Mouse (Mus musculus): ENCODE measurements around the gene Gm10134. TPM values are rescaled to one million over a fixed set of nuclear protein-coding genes. Genes with fewer than 3 reads are reported as not detected.
"Not testable (repeated sequence)": the region's sequence is repeated elsewhere in the genome, so short reads cannot be mapped to it uniquely, and the experiment has no call there.

The Gm10134 gene
- total RNA-seq, 2 experiments from 2014 or later: 1.1 TPM; not detected in 1

DNA sequence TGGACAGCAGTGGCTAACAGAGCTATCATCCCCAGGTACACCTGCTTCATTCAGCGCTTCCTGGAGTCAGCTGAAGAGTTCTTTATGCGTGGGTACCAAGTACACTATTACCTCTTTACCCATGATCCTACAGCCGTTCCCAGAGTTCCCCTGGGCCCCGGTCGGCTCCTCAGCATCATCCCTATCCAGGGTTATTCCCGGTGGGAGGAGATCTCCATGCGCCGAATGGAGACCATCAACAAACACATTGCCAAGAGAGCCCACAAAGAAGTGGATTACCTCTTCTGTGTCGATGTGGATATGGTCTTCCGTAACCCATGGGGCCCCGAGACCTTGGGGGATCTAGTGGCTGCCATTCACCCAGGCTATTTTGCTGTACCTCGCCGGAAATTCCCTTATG is 1.2 kb upstream of the Gm10134 start:
- no peak for DNase-seq (ENCODE audit: low spot score in 2 of 2)

DNA sequence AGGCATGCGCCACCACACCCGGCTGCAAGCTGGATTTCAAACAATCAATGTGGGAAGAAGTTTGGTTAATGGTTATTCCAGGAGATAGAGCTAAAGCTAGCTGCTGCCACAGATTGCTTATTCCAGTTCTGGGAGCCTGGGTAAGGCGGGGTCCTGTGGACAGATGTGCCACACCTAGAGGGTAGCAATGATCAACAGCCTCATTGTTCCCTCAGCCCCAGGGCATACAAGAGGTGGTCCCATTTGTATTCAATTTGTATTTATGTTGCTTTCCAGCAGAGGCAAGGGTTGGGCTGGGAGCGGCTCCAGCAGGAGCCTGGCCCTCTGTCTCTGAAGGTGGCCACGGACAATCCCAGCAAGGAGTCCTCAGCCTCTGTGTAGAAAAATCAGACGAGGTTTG is 396 bp downstream of the Gm10134 start:
- no peak for DNase-seq (ENCODE audit: low spot score in 2 of 2)

DNA sequence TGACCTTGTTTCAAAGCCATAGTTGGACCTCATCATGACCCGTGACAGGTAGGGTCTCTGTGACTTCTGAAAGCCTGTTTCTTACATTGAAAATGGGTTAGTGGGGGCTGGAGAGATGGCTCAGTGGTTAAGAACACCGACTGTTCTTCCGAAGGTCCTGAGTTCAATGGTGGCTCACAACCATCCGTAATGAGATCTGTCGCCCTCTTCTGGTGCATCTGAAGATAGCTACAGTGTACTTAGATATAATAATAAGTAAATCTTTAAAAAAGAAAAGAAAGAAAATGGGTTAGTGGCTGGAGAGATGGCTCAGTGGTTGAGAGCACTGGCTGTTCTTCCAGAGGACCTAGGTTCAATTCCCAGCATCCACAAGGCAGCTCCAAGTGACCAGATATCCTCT is 5.7 kb downstream of the Gm10134 start:
- not testable (repeated sequence) for DNase-seq (ENCODE audit: low spot score in 2 of 2)

DNA sequence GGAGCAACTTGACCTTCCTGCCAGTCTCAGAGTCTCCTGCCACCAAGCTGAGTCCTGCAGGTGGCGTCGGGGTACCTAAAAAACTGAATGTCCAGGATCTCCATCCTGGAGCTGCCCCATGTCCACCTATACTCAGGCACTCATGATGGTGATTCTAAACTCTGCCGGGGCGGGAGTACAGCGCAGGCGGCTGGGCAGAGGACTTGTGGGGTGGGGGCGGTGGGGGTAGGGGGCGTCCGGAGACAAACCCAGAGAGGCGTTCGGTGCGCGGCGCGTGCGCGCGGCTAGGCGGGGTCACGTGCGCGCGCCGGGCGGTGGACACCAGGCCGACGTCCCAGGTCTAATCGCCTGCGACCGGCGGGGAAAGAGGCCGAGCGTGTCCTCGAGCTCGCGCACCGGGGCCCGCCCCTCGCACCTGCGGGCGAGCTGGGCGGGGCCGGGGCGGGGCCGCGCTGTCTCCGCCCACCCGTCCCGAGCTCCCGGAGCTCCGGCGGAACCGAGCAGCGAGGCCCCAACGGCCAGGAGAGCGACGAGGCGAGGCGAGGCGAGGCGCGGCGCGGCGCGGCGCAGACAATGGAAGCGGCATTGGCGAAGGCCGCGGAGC is 7.0 kb downstream of the Gm10134 start, which contains the start of gene Ralgds:
Ralgds (plus strand) TSS at position 328 of the 604 bp plus-strand sequence.
- peak in 1 of 2 experiments; percentile 64 for DNase-seq (ENCODE audit: low spot score in 2 of 2)

DNA sequence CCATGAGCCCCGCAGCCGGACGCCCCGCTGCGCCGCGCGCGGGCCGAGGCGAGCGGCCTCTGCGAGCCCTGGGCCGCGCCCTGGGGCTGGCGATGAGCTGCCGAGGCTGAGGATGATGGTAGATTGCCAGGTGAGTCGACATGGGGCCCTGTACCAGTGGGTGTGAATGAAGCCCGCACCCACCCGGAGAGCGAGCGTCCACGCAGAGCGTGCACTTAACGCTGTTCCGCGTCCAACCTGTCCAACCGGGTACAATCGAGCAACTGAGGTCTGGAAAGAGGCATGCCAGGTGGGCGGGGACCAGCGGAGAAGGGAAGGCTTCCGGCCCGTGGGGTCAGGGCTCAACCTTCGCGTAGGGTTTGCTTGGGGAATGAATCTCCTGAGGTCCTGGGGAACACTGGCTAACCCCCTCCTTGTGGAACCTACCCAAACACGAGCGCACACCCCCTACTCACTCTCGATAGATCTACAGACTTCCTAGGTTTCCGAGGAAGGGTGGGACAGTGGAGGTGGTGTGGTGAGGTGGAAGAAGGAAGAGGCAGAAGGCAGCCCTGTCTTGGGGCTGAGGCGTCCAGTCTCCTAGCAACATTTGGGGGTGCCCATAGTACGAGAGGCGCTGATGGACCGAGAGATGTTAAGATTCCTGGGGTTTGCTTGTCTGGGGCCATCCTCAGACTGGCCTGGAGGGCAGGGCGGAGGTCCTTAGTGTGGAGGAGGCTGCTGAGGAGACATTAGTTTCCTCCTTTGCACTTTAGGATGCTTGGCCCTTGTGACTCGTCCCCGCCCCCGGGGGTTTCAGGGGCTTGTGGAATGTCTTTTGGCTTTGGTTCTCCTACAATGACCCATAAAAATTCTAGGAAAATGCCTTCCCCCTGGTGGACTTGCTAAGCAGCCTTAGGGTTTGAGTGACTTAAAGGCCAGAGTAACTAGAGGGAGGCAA is 7.8 kb downstream of the Gm10134 start:
- no peak for DNase-seq (ENCODE audit: low spot score in 2 of 2)

DNA sequence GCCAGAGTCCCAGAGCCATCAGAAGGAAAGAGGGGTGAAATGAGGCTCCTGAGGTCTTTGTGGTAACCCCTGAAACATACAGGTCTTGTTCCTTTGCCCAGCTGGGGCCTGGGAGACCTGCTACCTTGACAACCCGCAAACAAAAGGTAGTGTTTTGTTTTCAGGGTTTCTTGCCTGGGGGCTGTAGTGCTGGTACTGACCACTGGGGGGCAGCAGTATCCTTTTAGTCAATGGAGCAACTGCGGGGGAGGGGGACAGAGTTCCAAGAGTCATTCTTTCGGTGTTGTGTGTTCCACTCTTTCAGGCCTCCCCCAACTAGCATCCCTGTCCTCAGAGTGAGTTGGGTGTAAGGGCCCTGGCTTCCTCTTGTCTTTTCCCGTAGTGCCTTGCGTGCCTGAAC is 8.6 kb downstream of the Gm10134 start:
- peak; percentile 83 to 93 for DNase-seq (ENCODE audit: low spot score in 2 of 2)

DNA sequence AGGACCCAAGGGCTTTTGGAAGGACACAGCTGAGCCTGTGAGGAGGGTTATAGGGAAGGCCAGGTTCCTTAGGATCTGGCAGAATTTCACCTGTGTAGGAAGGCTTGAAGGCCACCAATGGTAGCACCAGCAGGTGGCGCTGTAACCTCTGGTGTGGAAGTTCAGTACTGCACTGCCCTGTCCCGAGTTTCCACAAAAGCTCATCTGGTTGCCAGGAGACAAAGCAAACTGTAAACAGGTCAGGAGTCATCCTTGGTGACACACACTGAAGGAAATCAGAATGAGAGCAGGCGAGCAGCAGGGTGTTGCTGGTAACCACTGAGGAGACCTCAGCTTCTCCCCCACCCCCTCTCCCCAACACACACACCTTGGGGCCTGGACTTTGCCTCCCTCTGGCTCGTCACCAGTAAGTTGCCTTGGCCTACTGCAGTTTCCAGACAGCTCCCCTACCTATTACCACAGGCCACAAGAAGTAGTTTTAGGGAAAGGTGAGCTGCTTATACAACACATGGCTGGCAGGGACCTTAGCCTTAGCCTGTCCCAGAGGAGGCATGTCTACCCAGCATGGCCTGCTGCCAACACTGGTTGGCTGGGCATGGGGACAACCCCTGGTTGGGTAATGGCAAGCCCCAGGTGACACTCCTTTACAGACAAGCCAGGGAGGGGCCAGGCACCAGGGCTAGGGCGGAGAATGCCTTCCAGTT is 11.5 kb downstream of the Gm10134 start:
- peak; percentile 65 to 80 for DNase-seq (ENCODE audit: low spot score in 2 of 2)

DNA sequence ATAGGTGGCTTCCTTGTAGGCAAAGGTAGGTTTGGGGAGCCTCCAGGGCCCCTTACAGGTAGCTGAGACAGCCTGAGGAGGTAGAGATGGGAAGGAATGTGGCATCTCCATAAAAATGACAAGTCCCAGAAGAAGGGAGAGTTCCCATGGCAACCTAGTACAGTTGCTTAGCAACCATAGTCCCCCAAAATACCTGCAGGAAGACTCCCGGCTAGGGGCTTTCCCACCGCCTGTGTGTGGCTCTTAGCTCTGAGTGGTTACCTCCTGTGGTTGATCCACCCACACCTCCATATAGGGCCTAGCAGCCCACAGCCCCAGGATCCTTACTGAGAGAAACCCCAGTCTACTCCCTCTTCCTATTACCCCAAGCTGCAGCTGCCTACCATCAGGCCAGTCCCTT is 12.3 kb downstream of the Gm10134 start:
- peak in 1 of 2 experiments; percentile 64 for DNase-seq (ENCODE audit: low spot score in 2 of 2)

DNA sequence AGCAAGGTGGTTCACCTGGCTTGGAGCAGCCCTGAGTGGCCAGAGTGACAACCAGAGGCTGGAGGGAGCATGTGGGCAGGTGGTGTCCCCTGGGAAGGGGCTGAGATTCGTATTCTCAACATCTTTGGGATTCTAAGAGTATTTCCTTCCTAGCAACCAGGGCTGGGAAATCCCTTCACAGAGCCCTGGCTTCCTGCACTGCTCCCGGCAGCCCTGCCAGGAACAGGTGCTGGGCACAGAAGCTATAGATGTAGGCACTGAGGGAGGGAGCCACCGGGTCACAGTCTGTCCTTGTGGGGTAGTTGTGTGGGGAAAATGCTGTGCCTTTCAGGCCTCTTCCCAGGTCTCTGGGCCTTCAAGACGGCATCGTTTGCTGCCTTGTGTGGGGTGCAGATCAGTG is 14.7 kb downstream of the Gm10134 start:
- DNase-seq (ENCODE audit: low spot score in 2 of 2): no peak

DNA sequence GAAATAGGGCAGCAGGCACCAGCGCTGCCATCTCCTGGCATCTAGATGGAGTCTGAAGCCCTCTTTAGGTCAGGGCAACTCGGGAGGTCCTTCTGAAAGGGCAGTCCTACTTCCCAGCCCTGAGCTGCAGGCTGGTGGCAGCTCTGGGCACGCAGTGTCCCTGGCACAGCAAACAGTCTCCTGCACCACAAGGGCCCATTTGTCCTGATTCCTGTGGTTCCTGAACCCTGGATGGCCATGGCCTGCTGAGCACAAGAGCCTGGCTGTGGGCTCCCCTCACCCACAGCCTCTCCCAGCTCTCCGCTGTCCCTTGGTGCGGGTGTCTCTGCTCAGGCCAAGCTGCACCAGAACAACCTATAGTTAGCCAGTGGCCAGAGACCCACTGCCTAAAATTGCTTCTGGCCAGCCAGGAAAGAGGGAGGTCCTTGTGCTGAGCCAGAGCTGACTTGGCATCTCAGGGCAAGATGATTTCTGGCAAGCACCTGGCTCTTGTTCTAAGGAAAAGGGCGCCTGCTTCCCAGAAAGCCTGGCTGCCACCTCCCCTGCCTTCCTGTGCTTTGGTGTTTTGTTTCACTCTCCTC is 15.8 kb downstream of the Gm10134 start:
- DNase-seq (ENCODE audit: low spot score in 2 of 2): peak; percentile 53 to 61

DNA sequence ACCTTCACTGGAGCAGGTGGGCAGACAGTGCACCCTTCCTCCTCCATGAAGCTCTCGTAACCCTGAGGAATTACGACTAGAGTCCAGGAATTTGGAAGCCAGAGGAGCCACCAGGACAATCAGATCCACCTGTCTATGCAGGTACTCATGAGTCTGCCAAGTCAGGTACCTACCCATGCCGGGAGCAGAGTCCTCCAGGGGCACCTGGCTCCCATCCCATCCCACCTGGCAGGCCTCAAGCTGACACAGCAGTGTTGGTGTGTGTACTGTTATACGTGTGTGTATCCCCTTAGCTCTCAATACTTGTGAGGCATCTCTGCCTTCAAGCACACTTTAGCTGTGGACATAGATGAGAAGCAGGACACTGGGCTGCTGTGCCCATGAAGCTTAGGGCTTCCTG is 16.3 kb downstream of the Gm10134 start:
- no peak for DNase-seq (ENCODE audit: low spot score in 2 of 2)

DNA sequence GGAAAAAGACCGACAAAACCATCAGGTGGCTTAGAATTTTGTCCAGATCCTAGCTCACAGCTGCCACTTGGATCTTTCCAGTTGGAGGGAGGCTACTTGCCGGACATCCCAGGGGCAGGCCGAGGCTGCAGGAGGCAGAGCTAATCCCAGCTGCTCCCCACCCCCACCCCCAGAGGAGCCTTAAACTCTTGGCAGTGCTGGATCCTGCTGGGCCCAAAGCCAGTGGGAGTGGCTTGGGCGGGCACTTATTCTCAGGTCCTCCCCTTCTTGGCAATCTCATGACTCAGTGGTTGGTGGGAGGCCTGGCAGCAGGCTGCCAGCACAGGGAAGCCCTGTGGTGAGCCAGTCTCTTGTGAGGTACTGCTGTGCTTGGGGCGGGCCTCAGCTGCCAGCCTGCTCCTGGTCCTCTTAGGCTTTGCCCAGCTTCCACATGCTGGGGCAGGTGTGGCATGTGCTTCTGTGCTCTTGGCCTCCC is 17.8 kb downstream of the Gm10134 start:
- peak; percentile 88 to 90 for DNase-seq (ENCODE audit: low spot score in 2 of 2)

DNA sequence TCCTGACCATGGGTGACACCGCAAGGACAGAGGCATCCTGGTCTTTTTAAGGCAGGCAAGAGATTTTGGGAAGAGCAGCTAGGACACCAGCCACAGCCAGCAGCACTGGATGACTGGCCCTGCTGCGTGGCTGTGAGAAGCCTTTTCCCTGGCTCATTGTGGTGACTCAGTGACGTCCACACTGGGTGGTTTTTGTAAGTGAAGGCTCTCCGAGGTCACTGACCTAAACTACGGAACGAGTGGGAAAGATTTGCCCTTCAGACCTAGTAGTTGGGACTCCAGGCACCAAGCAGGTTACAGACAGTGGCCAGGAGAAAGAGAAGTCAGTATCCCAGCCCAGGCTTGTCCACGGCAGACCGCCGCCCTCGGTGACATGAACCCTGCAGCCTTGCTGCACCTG is 18.5 kb downstream of the Gm10134 start:
- no peak for DNase-seq (ENCODE audit: low spot score in 2 of 2)

DNA sequence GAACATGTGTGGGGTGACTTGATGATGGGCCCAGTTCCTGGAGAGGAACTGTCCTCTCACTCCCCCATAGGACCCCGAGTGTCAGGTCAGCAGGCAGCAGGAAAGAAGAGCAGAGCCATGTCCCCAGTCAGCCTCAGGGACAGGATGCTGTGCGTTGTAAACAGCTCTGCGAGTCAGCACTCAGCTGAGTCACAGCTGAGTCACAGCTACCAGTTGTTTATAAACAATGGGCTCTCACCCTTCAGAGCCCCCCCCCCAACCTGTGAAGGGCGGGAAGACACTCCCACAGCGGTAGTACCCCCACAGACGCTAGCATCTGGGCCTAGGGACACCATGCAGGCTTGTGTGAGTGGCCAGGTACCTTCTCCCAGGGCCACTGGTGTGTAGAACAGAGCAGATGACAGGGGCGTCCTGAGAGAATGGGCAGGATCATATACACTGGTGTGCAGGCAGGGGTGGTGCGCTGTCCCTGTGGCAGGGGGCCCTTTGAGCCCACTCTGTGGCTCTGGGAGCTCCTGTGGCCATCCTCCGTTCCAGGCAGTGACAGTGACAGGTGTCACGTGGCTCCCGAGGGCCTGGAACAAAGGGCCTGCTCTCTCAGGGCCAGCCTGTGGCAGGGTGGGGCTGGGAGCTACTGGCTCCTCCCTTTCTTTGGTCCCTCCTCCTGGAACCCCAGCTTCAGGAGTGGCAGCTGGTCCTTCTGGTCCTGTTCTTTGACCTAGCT is 19.5 kb downstream of the Gm10134 start:
- DNase-seq (ENCODE audit: low spot score in 2 of 2): no peak

DNA sequence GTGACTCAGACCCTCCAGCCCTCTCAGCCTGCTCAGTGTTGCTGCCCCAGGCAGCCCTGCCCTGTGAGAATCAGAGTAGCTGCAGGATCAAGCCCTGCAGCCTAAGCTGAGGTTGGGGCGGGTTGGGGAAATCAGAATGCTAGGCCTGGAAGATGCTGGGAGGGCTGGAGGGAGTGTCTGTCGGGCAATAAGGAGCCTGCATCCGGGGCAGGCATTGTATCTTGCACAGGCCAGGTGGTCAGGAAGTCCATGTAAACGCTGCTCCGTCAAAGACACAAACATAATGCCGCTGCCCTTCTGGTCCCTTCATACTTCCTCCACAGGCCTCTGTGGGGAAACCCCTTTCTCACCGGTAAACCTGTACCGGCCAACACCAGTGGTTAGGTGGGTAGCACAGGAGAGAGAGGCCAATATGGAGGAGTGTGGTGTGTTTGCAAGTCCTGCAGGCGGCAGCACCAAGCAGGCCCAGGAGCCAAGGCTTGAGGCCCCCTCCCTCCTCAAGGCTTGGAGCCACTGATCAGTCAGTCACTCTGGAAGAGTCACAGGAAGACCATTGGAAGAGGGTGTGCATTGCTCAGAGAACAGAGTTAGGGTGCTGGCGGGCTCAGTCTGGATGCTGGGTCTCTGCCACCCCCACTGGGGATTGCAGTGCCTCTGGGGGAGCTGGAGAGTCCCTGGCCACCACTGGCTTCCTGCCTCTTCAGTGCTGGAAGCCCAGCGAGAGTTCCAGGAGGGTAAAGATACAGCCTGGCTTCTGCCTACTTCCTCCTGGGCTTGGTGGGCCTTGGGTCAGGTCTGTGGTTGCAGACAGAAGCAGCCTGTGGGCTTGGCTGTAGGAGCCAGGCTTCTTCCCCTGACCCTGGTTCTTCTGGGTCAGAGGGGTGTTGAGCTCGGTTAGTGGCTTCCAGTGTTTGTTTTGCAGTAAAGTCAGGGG is 20.3 kb downstream of the Gm10134 start:
- no peak for DNase-seq (ENCODE audit: low spot score in 2 of 2)

DNA sequence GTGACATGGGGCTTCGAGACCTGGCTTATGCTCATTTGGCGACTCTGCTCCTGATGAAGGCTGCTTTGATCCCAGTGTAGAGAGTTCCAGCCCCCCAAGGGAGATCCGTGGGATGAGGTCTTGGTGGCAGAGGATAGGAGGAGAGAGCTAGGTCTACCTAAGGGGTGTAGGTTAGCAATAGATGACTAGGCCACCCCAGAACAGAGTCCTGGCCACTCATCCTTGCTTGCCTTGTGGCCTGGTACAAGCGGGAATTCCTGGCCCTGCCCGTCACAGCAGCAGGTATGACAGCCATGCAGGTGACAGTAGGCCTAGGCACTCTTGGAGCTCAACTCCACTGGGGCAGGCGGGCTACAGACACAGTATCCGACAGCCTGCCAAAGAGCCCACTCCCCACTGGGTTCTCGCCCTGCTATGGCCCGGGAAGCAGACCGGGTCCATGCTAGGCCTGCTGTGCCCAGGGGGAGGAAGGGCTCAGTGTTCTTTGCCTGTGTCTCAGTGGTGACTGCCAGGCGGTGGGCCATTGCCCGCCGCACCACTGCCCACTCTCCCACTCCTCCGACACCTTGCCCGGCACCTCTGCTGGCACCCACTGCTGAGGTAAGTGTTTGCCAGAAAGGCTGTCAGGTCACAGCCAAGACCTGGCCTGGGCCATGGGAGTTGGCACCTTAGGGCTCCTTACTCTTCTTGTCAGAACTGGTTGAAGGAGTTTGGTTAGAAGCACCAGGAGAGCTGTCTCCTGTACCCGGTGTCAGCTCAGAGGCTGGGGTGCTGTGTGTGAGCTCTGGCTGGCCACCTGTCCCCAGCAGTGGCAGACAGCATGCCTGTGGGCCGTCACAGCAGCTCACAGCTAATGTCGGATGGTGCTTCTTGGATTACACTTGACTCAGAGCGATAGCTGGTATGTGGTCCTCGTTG is 21.8 kb downstream of the Gm10134 start:
- no peak for DNase-seq (ENCODE audit: low spot score in 2 of 2)

DNA sequence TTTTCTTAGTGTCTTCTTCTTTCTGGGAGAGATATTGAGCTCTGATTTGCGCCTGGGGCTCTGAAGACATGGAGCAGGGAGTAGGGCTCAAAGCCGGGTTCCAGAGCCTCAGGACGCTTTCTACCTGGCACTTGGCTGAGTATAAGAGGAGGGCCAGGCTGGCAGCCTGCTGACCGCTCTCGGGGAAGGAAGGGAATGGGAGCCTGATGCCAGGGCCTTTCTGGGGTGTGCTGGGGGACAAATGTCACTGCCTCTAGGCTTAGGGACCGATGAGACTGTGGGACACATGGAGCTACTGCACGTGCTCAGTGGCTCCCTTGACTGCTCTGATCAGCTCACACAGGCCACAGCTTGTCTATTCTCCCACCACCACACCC is 22.4 kb downstream of the Gm10134 start:
- no peak for DNase-seq (ENCODE audit: low spot score in 2 of 2)

DNA sequence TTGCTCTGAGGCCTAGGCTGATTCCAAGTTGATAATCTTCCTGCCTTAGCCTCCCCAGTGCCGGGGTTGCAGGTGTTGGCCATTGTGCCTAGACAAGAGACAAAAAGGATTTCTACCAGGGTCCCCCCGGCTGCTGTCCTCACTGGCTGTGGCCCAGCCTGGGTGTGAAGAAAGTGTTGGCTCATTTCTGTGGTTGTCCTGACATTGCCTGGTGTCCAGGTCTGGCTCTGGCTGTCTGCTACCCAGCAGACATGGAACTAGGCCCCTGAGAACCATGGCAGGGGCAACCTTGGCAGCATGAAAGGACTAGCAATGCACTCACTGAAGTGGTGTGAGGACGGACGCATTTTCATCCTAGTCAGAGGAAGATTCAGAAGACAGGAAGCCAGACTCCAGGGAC is 24.0 kb downstream of the Gm10134 start:
- DNase-seq (ENCODE audit: low spot score in 2 of 2): no peak

DNA sequence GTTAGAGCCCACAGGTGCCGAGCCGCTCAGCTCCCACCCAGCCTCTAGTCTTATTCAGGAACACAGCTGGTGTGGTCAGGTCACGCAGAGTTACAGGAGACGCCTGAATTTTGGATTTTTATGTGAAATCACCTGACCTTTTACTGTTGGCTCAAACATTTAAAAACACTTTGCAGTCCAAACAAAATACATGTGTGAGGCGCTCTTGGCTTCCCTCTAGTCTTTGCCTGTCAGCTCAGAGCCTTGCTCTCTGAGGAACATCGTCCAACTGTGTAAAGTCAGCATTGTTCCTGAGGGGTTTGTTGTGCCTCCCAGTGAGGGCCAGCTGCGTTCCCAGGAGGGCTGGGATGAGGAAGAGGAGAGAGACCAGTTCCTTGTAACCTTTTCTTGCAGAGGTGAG is 24.4 kb downstream of the Gm10134 start:
- no peak for DNase-seq (ENCODE audit: low spot score in 2 of 2)
